Mouse (Mus musculus) midbrain, embryonic 13.5 days (tissue): ENCODE measurements at regions not wholly inside any gene's neighbourhood (a gene's known extent, or its start where the extent isn't known, plus 50 kb on each side); places are given as distances from the start of the nearest gene placed in this dataset.

Source experiments
- ATAC-seq: fragments of 200-750 bp; cut with Nextera tagmentation; 2 replicates; pipeline ENCODE4 v1.8.0; 2017; ENCODE audit warnings: mild to moderate bottlenecking, moderate TSS enrichment, moderate library complexity
- H3K27ac ChIP-seq: fragments of 300-500 bp; sonication (generic); 2 replicates; pipeline ENCODE4 v1.5.1; 2015; ENCODE audit warnings: inconsistent platforms, mild to moderate bottlenecking, moderate library complexity
- H3K27me3 ChIP-seq: fragments of 300-500 bp; sonication (generic); 2 replicates; pipeline ENCODE4 v1.6.1; 2015; ENCODE audit warnings: mild to moderate bottlenecking, inconsistent platforms
- H3K36me3 ChIP-seq: fragments of 300-500 bp; sonication (generic); 2 replicates; pipeline ENCODE4 v1.6.1; 2015; ENCODE audit warnings: mild to moderate bottlenecking, inconsistent platforms
- H3K4me1 ChIP-seq: fragments of 300-500 bp; sonication (generic); replicated peaks from 2 replicates; pipeline ENCODE4 v1.6.1; 2015; ENCODE audit warnings: inconsistent platforms
- H3K4me2 ChIP-seq: fragments of 300-500 bp; sonication (generic); replicated peaks from 2 replicates; pipeline ENCODE4 v1.6.1; 2015; ENCODE audit warnings: moderate library complexity, mild to moderate bottlenecking, inconsistent platforms
- H3K4me3 ChIP-seq: fragments of 300-500 bp; sonication (generic); replicated peaks from 2 replicates; pipeline ENCODE4 v1.5.1; 2015; ENCODE audit warnings: mild to moderate bottlenecking, inconsistent platforms
- H3K9ac ChIP-seq: fragments of 300-500 bp; sonication (generic); replicated peaks from 2 replicates; pipeline ENCODE4 v1.6.1; 2015; ENCODE audit warnings: mild to moderate bottlenecking, inconsistent platforms
- H3K9me3 ChIP-seq: fragments of 300-500 bp; sonication (generic); 2 replicates; pipeline ENCODE4 v1.6.1; 2016; ENCODE audit warnings: mild to moderate bottlenecking, inconsistent platforms
- WGBS: fragments of 180-500 bp; shearing (Covaris S2); methylation state at CpG from one replicate; pipeline ENCODE4 v1.1.7; 2015; 5-methylcytosine and 5-hydroxymethylcytosine counted together

- Histone ChIP-seq H3K36me3 (no peaks in the 10 kb centered on the region), H3K9me3 (no peaks in the 10 kb centered on the region), H3K4me3 (no peak overlapping the region), H3K4me1 (no peaks in the 10 kb centered on the region), H3K27me3 (no peaks in the 10 kb centered on the region), H3K9ac (no peak overlapping the region), H3K27ac (no peak overlapping the region), H3K4me2 (no peak overlapping the region)
- no peak for ATAC-seq
Measured at GRCm38 (mm10) chr8:102496698-102497097, 288.7 kb downstream of the Cdh11 start.

GRCm38 (mm10) chr8:102496021-102496420 is 289.4 kb downstream of the Cdh11 start:
- Histone ChIP-seq H3K4me3 (no peak overlapping the region), H3K9ac (no peak overlapping the region), H3K27ac (no peak overlapping the region), H3K27me3 (no peaks in the 10 kb centered on the region), H3K4me2 (no peak overlapping the region), H3K9me3 (no peaks in the 10 kb centered on the region), H3K4me1 (no peaks in the 10 kb centered on the region), H3K36me3 (no peaks in the 10 kb centered on the region)
- no peak for ATAC-seq
- 69% methylated on average over 1 of the region's 1 CpGs for WGBS

- Histone ChIP-seq H3K9me3 (no peaks in the 10 kb centered on the region), H3K4me3 (no peak overlapping the region), H3K4me1 (no peaks in the 10 kb centered on the region), H3K9ac (no peak overlapping the region), H3K36me3 (no peaks in the 10 kb centered on the region), H3K27ac (no peak overlapping the region), H3K27me3 (no peaks in the 10 kb centered on the region), H3K4me2 (no peak overlapping the region)
- ATAC-seq, result no peak
Measured at GRCm38 (mm10) chr8:102491015-102491414, 294.4 kb downstream of the Cdh11 start.

- Histone ChIP-seq H3K27ac (no peak overlapping the region), H3K9me3 (no peaks in the 10 kb centered on the region), H3K27me3 (no peaks in the 10 kb centered on the region), H3K9ac (no peak overlapping the region), H3K4me2 (no peak overlapping the region), H3K4me3 (no peak overlapping the region), H3K36me3 (no peaks in the 10 kb centered on the region), H3K4me1 (no peaks in the 10 kb centered on the region)
- ATAC-seq, result no peak
- WGBS, result 90% methylated on average over 1 of the region's 1 CpGs
Measured at GRCm38 (mm10) chr8:102488284-102488683, 297.2 kb downstream of the Cdh11 start.

GRCm38 (mm10) chr8:102487796-102488195 is 297.6 kb downstream of the Cdh11 start:
- Histone ChIP-seq H3K4me3 (no peak overlapping the region), H3K9me3 (no peaks in the 10 kb centered on the region), H3K9ac (no peak overlapping the region), H3K27ac (no peak overlapping the region), H3K27me3 (no peaks in the 10 kb centered on the region), H3K4me1 (no peaks in the 10 kb centered on the region), H3K4me2 (no peak overlapping the region), H3K36me3 (no peaks in the 10 kb centered on the region)
- WGBS, result 89% methylated on average over 6 of the region's 6 CpGs
- ATAC-seq, result no peak

GRCm38 (mm10) chr8:102475166-102475802 is 310.2 kb downstream of the Cdh11 start:
- 94% methylated on average over 12 of the region's 12 CpGs for WGBS
- Histone ChIP-seq H3K4me2 (no peak overlapping the region), H3K36me3 (no peaks in the 10 kb centered on the region), H3K27me3 (no peaks in the 10 kb centered on the region), H3K27ac (no peak overlapping the region), H3K4me3 (no peak overlapping the region), H3K9me3 (no peaks in the 10 kb centered on the region), H3K9ac (no peak overlapping the region), H3K4me1 (no peaks in the 10 kb centered on the region)
- ATAC-seq, result no peak

GRCm38 (mm10) chr8:102474192-102474591 is 311.2 kb downstream of the Cdh11 start:
- no peak for ATAC-seq
- H3K4me2 ChIP-seq, result no peak overlapping the region
- no peak overlapping the region for H3K27ac ChIP-seq
- no peaks in the 10 kb centered on the region for H3K36me3 ChIP-seq
- H3K4me1 ChIP-seq, result no peaks in the 10 kb centered on the region
- 87% methylated on average over 2 of the region's 2 CpGs for WGBS
- H3K9me3 ChIP-seq, result no peaks in the 10 kb centered on the region
- no peak overlapping the region for H3K4me3 ChIP-seq
- no peak overlapping the region for H3K9ac ChIP-seq
- H3K27me3 ChIP-seq, result no peaks in the 10 kb centered on the region

GRCm38 (mm10) chr8:102471352-102471751 is 314.1 kb downstream of the Cdh11 start:
- H3K36me3 ChIP-seq, result no peaks in the 10 kb centered on the region
- H3K4me1 ChIP-seq, result no peaks in the 10 kb centered on the region
- ATAC-seq, result no peak
- 95% methylated on average over 1 of the region's 1 CpGs for WGBS
- no peak overlapping the region for H3K4me2 ChIP-seq
- no peak overlapping the region for H3K4me3 ChIP-seq
- H3K27me3 ChIP-seq, result no peaks in the 10 kb centered on the region
- no peak overlapping the region for H3K9ac ChIP-seq
- H3K27ac ChIP-seq, result no peak overlapping the region
- no peaks in the 10 kb centered on the region for H3K9me3 ChIP-seq

GRCm38 (mm10) chr8:102462601-102463000 is 322.8 kb downstream of the Cdh11 start:
- no peak overlapping the region for H3K4me2 ChIP-seq
- H3K9ac ChIP-seq, result no peak overlapping the region
- no peak overlapping the region for H3K27ac ChIP-seq
- no peaks in the 10 kb centered on the region for H3K27me3 ChIP-seq
- no peaks in the 10 kb centered on the region for H3K4me1 ChIP-seq
- H3K4me3 ChIP-seq, result no peak overlapping the region
- ATAC-seq, result no peak
- WGBS, result 94% methylated on average over 2 of the region's 2 CpGs
- no peaks in the 10 kb centered on the region for H3K36me3 ChIP-seq
- no peaks in the 10 kb centered on the region for H3K9me3 ChIP-seq

GRCm38 (mm10) chr8:102443006-102443405 is 342.4 kb downstream of the Cdh11 start:
- H3K4me1 ChIP-seq, result no peaks in the 10 kb centered on the region
- WGBS, result 94% methylated on average over 4 of the region's 4 CpGs
- H3K27me3 ChIP-seq, result no peaks in the 10 kb centered on the region
- no peak for ATAC-seq
- H3K4me3 ChIP-seq, result no peak overlapping the region
- H3K36me3 ChIP-seq, result no peaks in the 10 kb centered on the region
- no peak overlapping the region for H3K27ac ChIP-seq
- H3K9ac ChIP-seq, result no peak overlapping the region
- no peaks in the 10 kb centered on the region for H3K9me3 ChIP-seq
- no peak overlapping the region for H3K4me2 ChIP-seq

GRCm38 (mm10) chr8:102421828-102422227 is 363.6 kb downstream of the Cdh11 start:
- Histone ChIP-seq H3K9ac (no peak overlapping the region), H3K9me3 (no peaks in the 10 kb centered on the region), H3K27ac (no peak overlapping the region), H3K4me3 (no peak overlapping the region), H3K27me3 (no peaks in the 10 kb centered on the region), H3K4me2 (no peak overlapping the region), H3K4me1 (no peaks in the 10 kb centered on the region), H3K36me3 (no peaks in the 10 kb centered on the region)
- WGBS, result 60% methylated on average over 2 of the region's 2 CpGs
- ATAC-seq, result no peak

GRCm38 (mm10) chr8:102414931-102415330 is 370.5 kb downstream of the Cdh11 start:
- H3K9me3 ChIP-seq, result no peaks in the 10 kb centered on the region
- WGBS, result 75% methylated on average over 4 of the region's 4 CpGs

GRCm38 (mm10) chr8:102413446-102413845 is 372.0 kb downstream of the Cdh11 start:
- Histone ChIP-seq H3K4me3 (no peak overlapping the region), H3K4me1 (no peaks in the 10 kb centered on the region), H3K9ac (no peak overlapping the region), H3K27ac (no peak overlapping the region), H3K36me3 (no peaks in the 10 kb centered on the region), H3K27me3 (no peaks in the 10 kb centered on the region), H3K9me3 (no peaks in the 10 kb centered on the region), H3K4me2 (no peak overlapping the region)
- WGBS, result 93% methylated on average over 5 of the region's 5 CpGs
- ATAC-seq, result no peak

More at GRCm38 (mm10) chr8:102414931-102415330, 370.5 kb downstream of the Cdh11 start:
- no peak overlapping the region for H3K9ac ChIP-seq
- no peaks in the 10 kb centered on the region for H3K4me1 ChIP-seq
- no peaks in the 10 kb centered on the region for H3K36me3 ChIP-seq
- ATAC-seq, result no peak
- no peaks in the 10 kb centered on the region for H3K27me3 ChIP-seq
- H3K4me3 ChIP-seq, result no peak overlapping the region
- no peak overlapping the region for H3K4me2 ChIP-seq
- H3K27ac ChIP-seq, result no peak overlapping the region
